Comparison of ENCODE assay signal across 14 mouse cellular contexts in the genomic region with DNA sequence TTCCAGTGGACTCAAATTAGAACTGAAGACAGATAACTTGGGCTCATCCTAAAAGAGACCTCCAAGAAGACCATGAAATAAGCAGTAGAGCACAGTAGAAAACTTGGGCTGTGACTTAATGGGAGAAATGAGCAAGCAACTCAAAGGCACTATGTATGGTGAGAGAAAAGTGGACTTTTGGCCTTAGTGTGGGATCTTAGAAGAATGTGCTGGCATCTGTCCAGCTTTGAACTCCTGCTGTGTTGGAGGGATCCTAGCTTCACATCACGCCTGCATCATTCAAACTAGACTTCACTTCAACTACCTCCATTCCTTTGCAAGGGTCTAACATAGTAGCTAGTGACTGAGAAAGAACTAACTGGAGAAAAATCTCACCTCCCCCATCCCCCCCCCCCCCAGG.
DNase-seq lines count a peak whose midpoint lies in the region; ATAC-seq lines count a peak whose summit lies in the region.
"Had no signal": no experiment of that assay in that cellular context is flagged by ENCODE, and none has a peak within 500 bp of the region (broad histone marks: within the 10 kb centered on the region; RNA-seq: fewer than 3 reads in every experiment).

No protein-coding gene starts in this region.

- H3K4me2 ChIP-seq in kidney, embryonic 14.5 days (replicated peaks; ENCODE audit: low read depth, low read length), result no peak overlapping the region
- H3K4me2 ChIP-seq in intestine, embryonic 15.5 days (replicated peaks), result 0 out of 2 replicates have a peak overlapping the region, but pooled peaks have one; percentile 1
- H3K4me2 ChIP-seq in liver, embryonic 15.5 days, result peak overlapping the region; percentile 68
- H3K4me2 ChIP-seq in midbrain, embryonic 15.5 days, result no peak overlapping the region
- H3K4me2 ChIP-seq in hindbrain, embryonic 12.5 days (replicated peaks), result no peak overlapping the region
- H3K4me2 ChIP-seq: midbrain, embryonic 12.5 days; neural tube, embryonic 15.5 days; stomach, embryonic 15.5 days had no signal

- H3K9me3 ChIP-seq in kidney, embryonic 14.5 days (ENCODE audit: control insufficient read depth, low read length), result no peaks in the 10 kb centered on the region
- H3K9me3 ChIP-seq in intestine, embryonic 15.5 days, result no peaks in the 10 kb centered on the region
- H3K9me3 ChIP-seq in liver, embryonic 15.5 days (replicated peaks), result no peaks in the 10 kb centered on the region
- no peaks in the 10 kb centered on the region for H3K9me3 ChIP-seq in midbrain, embryonic 15.5 days
- H3K9me3 ChIP-seq in hindbrain, embryonic 12.5 days (replicated peaks), result no peaks in the 10 kb centered on the region
- H3K9me3 ChIP-seq: midbrain, embryonic 12.5 days; neural tube, embryonic 15.5 days; stomach, embryonic 15.5 days had no signal

- DNase-seq in kidney, adult 8-10 months, result peak; percentile 5 to 15
- DNase-seq in NIH3T3 (ENCODE audit: low read depth), result peak; percentile 26
- DNase-seq: embryo, embryonic 11 days; heart, postnatal 10 days; left cerebral cortex, postnatal 4 days; right cerebral cortex, postnatal 25 days had no signal

- no peaks in the 10 kb centered on the region for H3K27me3 ChIP-seq in kidney, embryonic 14.5 days (ENCODE audit: control insufficient read depth, insufficient read depth, low read length)
- H3K27me3 ChIP-seq in intestine, embryonic 15.5 days (replicated peaks), result no peaks in the 10 kb centered on the region
- no peaks in the 10 kb centered on the region for H3K27me3 ChIP-seq in liver, embryonic 15.5 days
- H3K27me3 ChIP-seq in midbrain, embryonic 15.5 days (replicated peaks), result no peaks in the 10 kb centered on the region
- no peaks in the 10 kb centered on the region for H3K27me3 ChIP-seq in hindbrain, embryonic 12.5 days
- H3K27me3 ChIP-seq: midbrain, embryonic 12.5 days; neural tube, embryonic 15.5 days; stomach, embryonic 15.5 days had no signal

- no peak overlapping the region for H3K9ac ChIP-seq in kidney, embryonic 14.5 days (ENCODE audit: low read depth, low read length)
- H3K9ac ChIP-seq in intestine, embryonic 15.5 days, result no peak overlapping the region
- H3K9ac ChIP-seq in liver, embryonic 15.5 days, result peak overlapping the region; percentile 40
- H3K9ac ChIP-seq in midbrain, embryonic 15.5 days, result no peak overlapping the region
- no peak overlapping the region for H3K9ac ChIP-seq in hindbrain, embryonic 12.5 days
- H3K9ac ChIP-seq: midbrain, embryonic 12.5 days; neural tube, embryonic 15.5 days; stomach, embryonic 15.5 days had no signal

- H3K36me3 ChIP-seq in kidney, embryonic 14.5 days (ENCODE audit: control insufficient read depth, insufficient read depth, low read length), result no peaks in the 10 kb centered on the region
- no peaks in the 10 kb centered on the region for H3K36me3 ChIP-seq in intestine, embryonic 15.5 days
- no peaks in the 10 kb centered on the region for H3K36me3 ChIP-seq in liver, embryonic 15.5 days (replicated peaks)
- H3K36me3 ChIP-seq in midbrain, embryonic 15.5 days (replicated peaks), result no peaks in the 10 kb centered on the region
- no peaks in the 10 kb centered on the region for H3K36me3 ChIP-seq in hindbrain, embryonic 12.5 days
- H3K36me3 ChIP-seq: midbrain, embryonic 12.5 days; neural tube, embryonic 15.5 days; stomach, embryonic 15.5 days had no signal

- no peaks in the 10 kb centered on the region for H3K4me1 ChIP-seq in kidney, embryonic 14.5 days (ENCODE audit: control insufficient read depth, insufficient read depth, low read length)
- H3K4me1 ChIP-seq in intestine, embryonic 15.5 days (replicated peaks), result 0 out of 2 replicates have a peak, but pooled peaks cover 5% of the 10 kb centered on the region
- H3K4me1 ChIP-seq in liver, embryonic 15.5 days (replicated peaks), result peaks cover 83% of the 10 kb centered on the region
- no peaks in the 10 kb centered on the region for H3K4me1 ChIP-seq in midbrain, embryonic 15.5 days
- no peaks in the 10 kb centered on the region for H3K4me1 ChIP-seq in hindbrain, embryonic 12.5 days
- H3K4me1 ChIP-seq: neural tube, embryonic 15.5 days; stomach, embryonic 15.5 days had no signal

- no peak overlapping the region for H3K4me3 ChIP-seq in kidney, embryonic 14.5 days (ENCODE audit: low read length)
- H3K4me3 ChIP-seq in intestine, embryonic 15.5 days (replicated peaks), result no peak overlapping the region
- H3K4me3 ChIP-seq in liver, embryonic 15.5 days (replicated peaks), result peak overlapping the region; percentile 34
- no peak overlapping the region for H3K4me3 ChIP-seq in midbrain, embryonic 15.5 days
- H3K4me3 ChIP-seq in hindbrain, embryonic 12.5 days, result no peak overlapping the region
- H3K4me3 ChIP-seq: midbrain, embryonic 12.5 days; neural tube, embryonic 15.5 days; stomach, embryonic 15.5 days had no signal

- no peak overlapping the region for H3K27ac ChIP-seq in kidney, embryonic 14.5 days (ENCODE audit: low read depth, low read length)
- no peak overlapping the region for H3K27ac ChIP-seq in intestine, embryonic 15.5 days
- H3K27ac ChIP-seq in liver, embryonic 15.5 days (replicated peaks), result peak overlapping the region; percentile 93
- no peak overlapping the region for H3K27ac ChIP-seq in midbrain, embryonic 15.5 days
- no peak overlapping the region for H3K27ac ChIP-seq in hindbrain, embryonic 12.5 days
- H3K27ac ChIP-seq: midbrain, embryonic 12.5 days; neural tube, embryonic 15.5 days; stomach, embryonic 15.5 days had no signal

- ATAC-seq in kidney, embryonic 14.5 days (ENCODE audit: low FRiP score, low TSS enrichment), result no peak
- ATAC-seq in intestine, embryonic 15.5 days, result peak; percentile 87
- ATAC-seq in liver, embryonic 15.5 days (ENCODE audit: insufficient read depth), result peak; percentile 32
- ATAC-seq in midbrain, embryonic 15.5 days (replicated peaks), result no peak
- ATAC-seq in hindbrain, embryonic 12.5 days (ENCODE audit: low FRiP score), result no peak

- WGBS in kidney, embryonic 14.5 days, result 63% methylated on average over 1 of the region's 1 CpGs
- WGBS in intestine, embryonic 15.5 days, result 47% methylated on average over 1 of the region's 1 CpGs
- WGBS in liver, embryonic 15.5 days (ENCODE audit: insufficient replicate concordance), result 38% methylated on average over 1 of the region's 1 CpGs
- WGBS in midbrain, embryonic 15.5 days, result 75% methylated on average over 1 of the region's 1 CpGs
- WGBS in hindbrain, embryonic 12.5 days, result 71% methylated on average over 1 of the region's 1 CpGs

Comparison
In these comparisons a context has a peak if more than half of its experiments do, and no peak if none do; other contexts are left out.
1. ATAC-seq: peak in intestine, embryonic 15.5 days (single experiment) and liver, embryonic 15.5 days (single experiment); none in kidney, embryonic 14.5 days (single experiment), midbrain, embryonic 15.5 days (single experiment) and hindbrain, embryonic 12.5 days (single experiment).
2. H3K4me2 ChIP-seq: peak in intestine, embryonic 15.5 days (single experiment) and liver, embryonic 15.5 days (single experiment); none in kidney, embryonic 14.5 days (single experiment), midbrain, embryonic 15.5 days (single experiment) and hindbrain, embryonic 12.5 days (single experiment).